Mouse (Mus musculus): ENCODE measurements around the gene Pde2a. TPM values are rescaled to one million over a fixed set of nuclear protein-coding genes. Genes with fewer than 3 reads are reported as not detected.

Pde2a gene
- total and polyA plus RNA-seq, 3 experiments: 0.08 to 0.40 TPM; not detected in 1

DNA sequence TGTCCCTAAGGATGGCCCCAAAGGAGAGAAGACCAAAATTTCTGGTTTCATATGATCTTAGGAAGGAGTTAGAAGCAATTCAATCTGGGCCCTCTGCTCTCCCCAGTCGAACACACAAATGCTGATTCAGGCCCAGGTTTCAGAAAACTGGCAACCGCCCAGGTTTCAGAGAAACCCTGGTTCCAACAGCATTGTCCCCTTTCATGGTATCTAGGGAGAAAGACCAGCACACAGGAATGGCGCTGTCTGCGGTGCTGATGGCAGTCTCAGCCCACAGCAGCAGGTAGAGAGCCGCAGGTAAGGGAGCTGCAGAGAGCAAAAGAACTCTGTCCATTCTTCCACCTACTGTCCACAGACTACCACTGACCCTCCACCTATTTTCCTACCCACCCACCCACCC lies 55.7 kb downstream of the Pde2a start:
- Histone ChIP-seq H3K4me3 (replicated peaks in 1 of 3; ENCODE audit: low read depth in 2 of 3, low read length in 2 of 3, poor library complexity in 1 of 3) (no peak overlapping the region), H3K27ac (ENCODE audit: insufficient read depth, low read depth) (no peak overlapping the region), H3K9ac (ENCODE audit: insufficient read depth, low read depth) (no peak overlapping the region), H3K4me1 (ENCODE audit: control insufficient read depth in 1 of 2, insufficient read depth in 2 of 2) (peaks cover 0 to 2% of the 10 kb centered on the region in 2 experiments; a peak in 1 of 4 replicates), H3K79me2 (replicated peaks; ENCODE audit: control insufficient read depth, extremely low read depth, insufficient read depth, poor library complexity, severe bottlenecking) (no peaks in the 10 kb centered on the region), H3K36me3 (replicated peaks in 1 of 2; ENCODE audit: control insufficient read depth in 1 of 2, insufficient read depth in 1 of 2, low read length in 1 of 2) (no peaks in the 10 kb centered on the region), H3K4me2 (ENCODE audit: insufficient read depth, low read depth, poor library complexity, severe bottlenecking) (no peak overlapping the region), H3K27me3 (replicated peaks) (peaks cover 92% of the 10 kb centered on the region), H3K9me3 (replicated peaks; ENCODE audit: low read length) (no peaks in the 10 kb centered on the region)
- no peak for TF ChIP-seq IRF4 (IDR thresholded peaks at IDR 0.05; ENCODE audit: low read depth, low read length)
- no peak for TF ChIP-seq ZMIZ1 (IDR thresholded peaks at IDR 0.05; ENCODE audit: low read depth, low read length)
- no peak for TF ChIP-seq JUN (IDR thresholded peaks at IDR 0.05; ENCODE audit: insufficient read depth, low read depth, low read length)
- no peak for TF ChIP-seq USF2 (conservative IDR thresholded peaks at IDR 0.05; ENCODE audit: low read depth, low read length)
- TF ChIP-seq UBTF (IDR thresholded peaks at IDR 0.05; ENCODE audit: low read depth, low read length): no peak
- no peak for TF ChIP-seq SIN3A (IDR thresholded peaks at IDR 0.05; ENCODE audit: low read length)
- no peak for TF ChIP-seq PAX5 (IDR thresholded peaks at IDR 0.05; ENCODE audit: low read length)
- TF ChIP-seq HCFC1 (IDR thresholded peaks at IDR 0.05; ENCODE audit: low read depth, low read length): no peak
- no peak for TF ChIP-seq ZC3H11A (IDR thresholded peaks at IDR 0.05; ENCODE audit: low read depth, low read length)
- no peak for TF ChIP-seq EP300 (IDR thresholded peaks at IDR 0.05; ENCODE audit: low read length)
- TF ChIP-seq TCF12 (IDR thresholded peaks at IDR 0.05; ENCODE audit: low read depth, low read length): no peak
- TF ChIP-seq MYC (IDR thresholded peaks at IDR 0.05; ENCODE audit: low read depth, low read length): no peak
- no peak for TF ChIP-seq POLR2A (IDR thresholded peaks at IDR 0.05; ENCODE audit: low read depth, low read length)
- no peak for TF ChIP-seq ZKSCAN1 (IDR thresholded peaks at IDR 0.05; ENCODE audit: borderline replicate concordance, low read depth, low read length)
- no peak for TF ChIP-seq CHD1 (IDR thresholded peaks at IDR 0.05; ENCODE audit: low read depth, low read length)
- in situ Hi-C loops (cut with MboI; ENCODE audit: low pct_ligation_motif_present, low pct_unique_long_range_greater_than_20kb, low sequenced_read_pairs) (no loop called here), dilution Hi-C loops (cut with MboI; ENCODE audit: extremely low pct_ligation_motif_present, extremely low pct_unique_long_range_greater_than_20kb, low sequenced_read_pairs) (no loop called here)
- DNase-seq (ENCODE audit: extremely low read depth): no peak

- Histone ChIP-seq H3K4me2 (ENCODE audit: insufficient read depth, low read depth, poor library complexity, severe bottlenecking) (no peak overlapping the region), H3K27ac (ENCODE audit: insufficient read depth, low read depth) (no peak overlapping the region), H3K27me3 (replicated peaks) (peaks cover 92% of the 10 kb centered on the region), H3K36me3 (replicated peaks in 1 of 2; ENCODE audit: control insufficient read depth in 1 of 2, insufficient read depth in 1 of 2, low read length in 1 of 2) (no peaks in the 10 kb centered on the region), H3K4me3 (replicated peaks in 1 of 3; ENCODE audit: low read depth in 2 of 3, low read length in 2 of 3, poor library complexity in 1 of 3) (no peak overlapping the region), H3K9ac (ENCODE audit: insufficient read depth, low read depth) (no peak overlapping the region), H3K79me2 (replicated peaks; ENCODE audit: control insufficient read depth, extremely low read depth, insufficient read depth, poor library complexity, severe bottlenecking) (no peaks in the 10 kb centered on the region), H3K9me3 (replicated peaks; ENCODE audit: low read length) (no peaks in the 10 kb centered on the region), H3K4me1 (ENCODE audit: control insufficient read depth in 1 of 2, insufficient read depth in 2 of 2) (peaks cover 7 to 9% of the 10 kb centered on the region in 2 experiments)
- DNase-seq (ENCODE audit: extremely low read depth): no peak
- in situ Hi-C loops (cut with MboI; ENCODE audit: low pct_ligation_motif_present, low pct_unique_long_range_greater_than_20kb, low sequenced_read_pairs) (no loop called here), dilution Hi-C loops (cut with MboI; ENCODE audit: extremely low pct_ligation_motif_present, extremely low pct_unique_long_range_greater_than_20kb, low sequenced_read_pairs) (no loop called here)
- TF ChIP-seq MYC (IDR thresholded peaks at IDR 0.05; ENCODE audit: low read depth, low read length) (no peak), NRF1 (IDR thresholded peaks at IDR 0.05; ENCODE audit: low read depth, low read length) (no peak), CHD1 (IDR thresholded peaks at IDR 0.05; ENCODE audit: low read depth, low read length) (no peak), RCOR1 (conservative IDR thresholded peaks at IDR 0.05; ENCODE audit: low read depth, low read length) (no peak), POLR2AphosphoS2 (IDR thresholded peaks at IDR 0.05; ENCODE audit: low read depth, low read length) (no peak), ZC3H11A (IDR thresholded peaks at IDR 0.05; ENCODE audit: low read depth, low read length) (no peak), SIN3A (IDR thresholded peaks at IDR 0.05; ENCODE audit: low read length) (no peak), USF1 (IDR thresholded peaks at IDR 0.05; ENCODE audit: low read depth, low read length) (no peak), MXI1 (IDR thresholded peaks at IDR 0.05; ENCODE audit: low read depth, low read length) (no peak), JUN (IDR thresholded peaks at IDR 0.05; ENCODE audit: insufficient read depth, low read depth, low read length) (no peak), CHD2 (IDR thresholded peaks at IDR 0.05; ENCODE audit: low read length) (no peak), TCF12 (IDR thresholded peaks at IDR 0.05; ENCODE audit: low read depth, low read length) (no peak), GABPA (IDR thresholded peaks at IDR 0.05; ENCODE audit: insufficient replicate concordance, low read depth, low read length) (no peak), KAT2A (IDR thresholded peaks at IDR 0.05; ENCODE audit: insufficient replicate concordance, low read length) (no peak), ZKSCAN1 (IDR thresholded peaks at IDR 0.05; ENCODE audit: borderline replicate concordance, low read depth, low read length) (no peak)
Measured at GRCm38 (mm10) chr7:101478099-101478498, 56.6 kb downstream of the Pde2a start.

Measured in CH12.LX (cell line).